Mouse (Mus musculus) thymus, adult 18-20 months (tissue): ENCODE data around the gene Cfap99.

Source experiments
- DNase-seq, 2 experiments: peaks; one replicate each; pipeline ENCODE4 v3.0.0; 2022; ENCODE audit warnings: mixed read lengths in 2 of 2

The Cfap99 gene

DNA sequence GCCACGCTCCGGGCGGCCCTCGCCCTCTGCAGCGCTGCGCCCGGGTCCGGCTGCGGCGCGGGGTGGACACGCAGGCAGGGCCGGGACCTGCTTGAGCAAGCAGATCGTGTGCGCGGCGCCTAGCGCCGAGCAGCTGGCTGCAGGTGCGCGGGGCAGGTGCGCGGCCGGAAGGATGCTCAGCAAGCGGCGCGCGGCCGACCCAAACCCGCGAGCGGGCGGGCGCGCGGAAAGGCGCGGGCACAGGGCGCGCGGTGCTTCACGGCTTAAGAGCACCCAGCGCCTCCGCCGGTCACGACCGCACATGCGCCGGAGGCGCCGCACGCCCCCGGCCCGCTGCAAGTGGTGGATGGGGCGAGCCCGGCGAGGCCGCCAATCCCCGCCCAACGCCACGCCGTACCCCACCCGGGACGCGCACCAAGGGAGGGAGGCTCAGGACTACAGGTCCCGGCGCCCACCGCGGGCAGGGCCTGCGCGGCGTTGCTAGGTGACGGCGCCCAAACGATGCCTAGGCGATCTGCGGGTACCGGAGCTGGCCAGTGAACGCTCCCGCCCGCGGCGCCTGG is at the start of gene Cfap99, which contains the start of gene Zfyve28:
Gene Cfap99, plus strand, starts transcription at position 447 of the 563 bp plus-strand sequence.
Gene Zfyve28, minus strand, starts transcription at position 296 of the 563 bp plus-strand sequence.
- peak; percentile 36 to 57 for DNase-seq

DNA sequence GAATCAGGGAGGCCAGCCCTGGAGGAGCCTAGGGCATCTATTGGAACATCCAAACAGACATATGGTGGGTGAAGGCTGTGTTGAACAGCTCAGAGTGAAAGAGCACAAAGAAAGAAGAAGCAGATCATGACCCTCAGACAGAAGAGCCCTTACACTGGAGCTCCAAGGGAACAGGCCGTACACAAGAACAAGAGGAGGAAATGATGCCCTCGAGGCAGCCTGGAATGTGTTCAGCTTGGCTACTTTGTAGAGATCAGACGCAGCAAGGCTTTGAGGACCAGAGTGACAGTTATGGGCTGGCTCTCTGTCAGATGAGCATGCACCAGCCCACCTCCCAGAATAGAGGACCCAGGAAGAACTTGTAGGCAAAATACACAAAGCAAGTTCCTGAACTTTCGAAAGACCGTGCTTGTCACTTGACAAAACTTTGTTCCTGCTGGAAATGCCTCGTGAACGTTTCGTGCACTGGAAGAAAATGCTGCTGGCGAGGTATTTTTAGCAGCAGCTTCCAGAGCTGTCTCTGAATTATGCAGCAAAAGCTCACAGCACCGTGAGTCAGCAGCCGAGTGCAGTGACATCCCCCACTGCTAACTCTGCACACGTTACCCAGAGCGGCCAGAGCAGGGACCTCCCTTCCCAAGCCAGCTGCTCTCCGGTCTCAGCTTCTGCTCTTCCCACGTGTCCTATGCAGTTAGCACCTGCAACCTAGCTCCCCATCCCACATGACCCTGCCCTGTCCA is 46.0 kb upstream of the Cfap99 start:
- peak; percentile 48 to 52 for DNase-seq

DNA sequence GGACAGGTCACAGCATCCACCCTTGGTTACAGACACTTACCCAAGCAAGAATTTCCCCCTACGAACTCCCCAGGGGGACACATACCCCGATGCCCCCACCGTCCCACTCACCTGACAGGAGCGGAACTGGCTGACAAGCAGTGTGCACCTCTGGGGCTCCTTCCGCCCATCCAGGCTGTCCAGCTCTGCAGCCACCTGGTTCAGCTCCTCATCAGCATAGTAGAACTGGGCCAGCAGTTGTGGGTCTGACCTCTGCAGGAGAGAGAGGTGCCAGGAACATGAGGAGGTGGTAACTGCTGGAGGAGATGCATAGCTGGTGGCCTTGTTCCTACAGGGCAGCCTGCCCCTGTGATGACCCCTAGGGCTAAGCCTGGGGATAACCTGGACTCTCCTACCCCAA is 45.3 kb upstream of the Cfap99 start:
- no peak for DNase-seq

- no peak for DNase-seq
Measured at GRCm38 (mm10) chr5:34246443-34246842, 42.0 kb upstream of the Cfap99 start.

DNA sequence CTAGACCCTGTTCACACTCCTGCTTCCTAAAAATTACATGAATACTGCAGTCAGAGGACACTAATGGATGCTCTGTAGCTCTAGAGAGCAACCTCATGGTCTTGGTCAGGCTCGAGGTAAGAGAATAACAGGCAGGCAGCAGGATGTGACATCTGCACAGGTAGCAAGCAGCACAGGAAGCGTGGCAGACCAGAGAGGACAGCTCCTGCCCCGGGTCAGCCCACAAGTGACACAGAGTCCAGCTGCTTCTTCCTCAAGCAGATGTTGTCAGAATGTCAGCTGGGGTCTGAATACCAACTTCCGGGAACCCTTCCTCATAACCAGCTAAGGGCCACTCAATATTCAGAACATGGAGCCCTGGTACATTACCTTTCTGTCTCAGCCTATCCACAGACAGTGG is 39.3 kb upstream of the Cfap99 start:
- DNase-seq: peak in 1 of 2 experiments; percentile 57

- peak in 1 of 2 experiments; percentile 31 for DNase-seq
Measured at GRCm38 (mm10) chr5:34250090-34250489, 38.3 kb upstream of the Cfap99 start.

DNA sequence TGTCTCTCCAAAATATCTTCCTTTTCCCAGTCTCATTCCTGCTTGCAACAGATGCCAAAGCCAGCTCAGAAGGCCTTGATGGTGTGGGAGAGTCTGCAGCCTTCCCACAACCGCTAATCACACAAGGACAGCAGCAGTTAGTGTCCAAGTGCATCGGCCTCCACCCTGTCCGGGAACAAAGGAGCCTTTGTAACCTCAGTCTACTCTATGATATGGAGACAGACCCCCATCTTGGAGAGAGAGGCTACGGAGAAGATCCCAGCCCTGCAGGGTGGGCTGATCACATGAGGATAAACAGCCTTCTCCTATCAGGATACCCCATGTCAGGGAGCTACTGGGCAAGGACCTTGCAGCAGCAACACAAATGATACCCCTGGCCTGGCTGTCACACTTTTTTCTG is 36.6 kb upstream of the Cfap99 start:
- DNase-seq: no peak

GRCm38 (mm10) chr5:34252307-34252966 is 36.0 kb upstream of the Cfap99 start:
- peak in 1 of 2 experiments; percentile 49 for DNase-seq

- no peak for DNase-seq
Measured at GRCm38 (mm10) chr5:34252967-34253519, 35.4 kb upstream of the Cfap99 start.

DNA sequence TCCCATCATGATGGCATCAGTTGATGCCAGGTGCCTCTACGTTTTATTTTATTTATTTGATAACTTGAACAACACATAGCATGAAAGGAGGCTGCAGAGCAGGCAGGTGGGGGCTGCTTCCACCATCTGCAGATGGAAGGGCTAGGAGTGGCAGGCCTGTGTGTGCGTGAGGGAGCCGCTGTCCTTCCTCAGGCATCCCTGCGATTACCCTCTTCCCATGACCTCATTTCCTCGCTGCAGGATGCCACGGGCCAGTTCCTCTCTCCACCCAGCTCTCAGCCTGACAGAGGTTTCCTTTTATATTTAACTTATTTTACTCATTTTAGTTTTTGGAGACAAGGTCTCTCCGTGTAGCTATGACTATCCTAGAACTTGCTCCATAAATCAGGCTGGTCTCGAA is 34.1 kb upstream of the Cfap99 start:
- no peak for DNase-seq

- no peak for DNase-seq
Measured at GRCm38 (mm10) chr5:34255189-34255588, 33.2 kb upstream of the Cfap99 start.

- no peak for DNase-seq
Measured at GRCm38 (mm10) chr5:34259172-34259816, 29.1 kb upstream of the Cfap99 start.

- DNase-seq: no peak
Measured at GRCm38 (mm10) chr5:34266065-34266464, 22.3 kb upstream of the Cfap99 start.

- DNase-seq: no peak
Measured at GRCm38 (mm10) chr5:34269197-34269920, 19.0 kb upstream of the Cfap99 start.

DNA sequence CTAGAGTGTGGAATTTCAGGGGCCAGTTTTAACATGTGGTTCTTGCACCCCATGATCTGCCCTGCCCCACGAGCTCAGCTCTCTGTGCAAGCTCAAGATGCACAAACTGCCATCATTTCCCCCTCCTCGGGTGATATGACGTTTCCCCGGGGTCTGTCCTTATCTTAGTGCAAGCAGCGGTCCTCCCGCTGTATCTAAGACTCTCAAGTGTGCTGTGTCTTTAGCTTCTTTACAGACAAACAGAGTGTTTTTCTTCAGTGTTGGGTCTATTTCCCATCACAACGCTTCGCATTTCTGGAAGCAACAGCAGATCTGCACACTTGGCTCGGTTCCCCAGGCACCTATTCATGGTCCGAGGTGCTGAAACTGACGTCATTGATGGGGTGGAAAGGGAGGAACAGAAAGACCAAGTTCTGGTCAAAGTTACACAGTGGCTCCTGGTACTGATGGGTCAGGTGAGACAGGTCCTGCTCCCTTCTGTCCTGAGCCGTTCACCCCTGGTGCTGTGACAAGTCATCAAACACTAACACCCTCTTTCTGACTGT is 18.4 kb upstream of the Cfap99 start:
- no peak for DNase-seq

DNA sequence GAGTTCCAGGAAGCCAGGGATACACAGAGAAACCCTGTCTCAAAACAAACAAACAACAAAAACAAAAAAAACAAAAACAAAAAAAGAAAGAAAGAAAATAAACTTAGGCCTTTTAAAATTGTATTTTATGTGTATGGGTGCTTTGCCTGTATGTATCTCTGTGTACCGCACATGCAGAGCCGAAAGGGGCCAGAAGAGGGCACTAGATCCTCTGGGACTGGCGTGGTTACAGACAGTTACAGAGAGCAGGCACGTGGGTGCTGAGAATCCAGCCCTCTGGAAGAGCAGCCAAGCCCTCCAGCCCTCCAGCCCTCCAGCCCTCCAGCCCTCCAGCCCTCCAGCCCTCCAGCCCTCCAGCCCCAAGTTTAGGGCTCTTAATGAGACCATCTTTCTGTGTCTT is 16.7 kb upstream of the Cfap99 start:
- DNase-seq: no peak

GRCm38 (mm10) chr5:34273251-34273681 is 15.1 kb upstream of the Cfap99 start:
- DNase-seq: no peak

- no peak for DNase-seq
Measured at GRCm38 (mm10) chr5:34274268-34274667, 14.1 kb upstream of the Cfap99 start.

GRCm38 (mm10) chr5:34274676-34275293 is 13.6 kb upstream of the Cfap99 start:
- DNase-seq: no peak

DNA sequence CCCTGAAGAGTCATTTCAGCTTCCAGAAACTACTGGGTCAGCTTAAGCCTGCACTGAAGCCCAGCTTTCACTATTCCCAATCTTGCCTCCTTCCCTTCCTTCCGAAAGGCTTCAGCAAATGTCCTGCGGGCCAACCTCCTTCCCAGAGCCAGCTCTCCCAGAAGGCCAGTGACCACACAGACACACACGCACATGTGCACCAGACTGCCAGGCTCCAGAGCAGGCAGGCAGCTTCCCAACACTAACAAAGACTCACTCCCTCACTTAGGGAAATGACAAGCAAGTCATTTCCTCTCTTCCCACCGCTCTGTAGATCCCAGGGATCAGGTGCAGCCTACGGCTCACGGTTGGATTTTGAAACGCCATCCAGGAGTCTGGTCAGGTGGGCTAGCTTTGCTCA is 12.2 kb upstream of the Cfap99 start:
- DNase-seq: no peak

DNA sequence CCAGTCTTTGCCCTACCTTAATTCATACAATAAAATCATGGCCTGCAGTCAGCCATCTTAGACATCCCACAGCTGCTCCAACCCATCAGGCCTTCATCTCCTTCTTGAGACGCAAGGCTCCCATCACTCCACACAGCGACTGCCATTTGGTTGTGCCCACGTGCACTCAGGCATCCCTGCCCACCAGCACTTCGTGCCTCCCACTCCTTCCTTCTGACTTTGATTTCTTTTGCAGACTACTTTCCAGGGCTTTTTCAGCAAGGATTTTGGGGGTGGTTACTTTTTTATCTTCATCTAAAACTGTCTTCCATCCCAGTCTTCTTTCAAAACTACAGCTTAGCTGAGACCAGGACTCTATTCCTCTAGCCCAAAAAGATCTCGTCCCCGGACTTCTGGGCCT is 11.7 kb upstream of the Cfap99 start:
- DNase-seq: no peak

GRCm38 (mm10) chr5:34278058-34278457 is 10.3 kb upstream of the Cfap99 start:
- no peak for DNase-seq
